Mouse (Mus musculus) testis, adult 10 weeks (tissue): Measurements from ENCODE around the gene Pgbd1. TPM values are rescaled to one million over a fixed set of nuclear protein-coding genes. Genes with fewer than 3 reads are reported as not detected.

Experiments used
- polyA plus RNA-seq: library from polyadenylated mRNA; stranded (reverse); fragments of 350-450 nt; fragmentation: Illumina TruSeq; extraction: RNeasy Lipid Tissue Mini Kit (QIAGEN cat#74804); gene quantifications from one replicate; pipeline ENCODE4 v1.2.3, GENCODE M21; 2014; ENCODE audit warnings: low read depth, low replicate concordance

The Pgbd1 gene
- polyA plus RNA-seq: 13.0 TPM

GRCm38 (mm10) chr13:21440503-21441206, at the start of gene Pgbd1:
Gene Pgbd1 (minus strand): TSS chr13:21441058.

GRCm38 (mm10) chr13:21478759-21479670, 38.2 kb upstream of the Pgbd1 start, which contains the start of the genes Zkscan4 and Gm10065:
Gene Zkscan4 (plus strand): TSS chr13:21478907.
Gene Gm10065 (minus strand): TSS chr13:21479441.

GRCm38 (mm10) chr13:21468061-21469019, 27.5 kb upstream of the Pgbd1 start, which contains the start of gene Nkapl:
Gene Nkapl (minus strand): TSS chr13:21468509.

GRCm38 (mm10) chr13:21453449-21453848, 12.6 kb upstream of the Pgbd1 start, which contains the start of gene Zscan26:
Gene Zscan26 (minus strand): TSS chr13:21453730.

GRCm38 (mm10) chr13:21402287-21402846, 38.5 kb downstream of the Pgbd1 start, which contains the start of gene Zkscan3:
Gene Zkscan3 (minus strand): TSS chr13:21402755.

Other genes starting within 250 kb of the Pgbd1 start
- not detected for gene Gpx5, start 148.3 kb downstream of the Pgbd1 start, polyA plus RNA-seq
- 42.6 TPM for gene Gpx6, start 128.9 kb downstream of the Pgbd1 start, polyA plus RNA-seq
- not detected for gene Olfr1367, start 94.1 kb downstream of the Pgbd1 start, polyA plus RNA-seq
- gene Zscan12, start 78.2 kb downstream of the Pgbd1 start, polyA plus RNA-seq: 87.2 TPM
- 29.9 TPM for gene Zkscan3, start 38.3 kb downstream of the Pgbd1 start, polyA plus RNA-seq
- 21.1 TPM for gene Zscan26, start 12.7 kb upstream of the Pgbd1 start, polyA plus RNA-seq
- 189 TPM for gene Nkapl, start 27.5 kb upstream of the Pgbd1 start, polyA plus RNA-seq
- gene Zkscan4, start 37.8 kb upstream of the Pgbd1 start, polyA plus RNA-seq: 0.67 TPM
- gene Gm10065, start 38.4 kb upstream of the Pgbd1 start, polyA plus RNA-seq: not detected
- gene AK157302, start 54.2 kb upstream of the Pgbd1 start, polyA plus RNA-seq: 10.2 TPM
- gene Gm11273, start 60.4 kb upstream of the Pgbd1 start, polyA plus RNA-seq: 0.88 TPM
- gene Zkscan8, start 90.1 kb upstream of the Pgbd1 start, polyA plus RNA-seq: 9.0 TPM
- gene Olfr1366, start 101.8 kb upstream of the Pgbd1 start, polyA plus RNA-seq: not detected
- not detected for gene Olfr1535, start 118.8 kb upstream of the Pgbd1 start, polyA plus RNA-seq
- gene Olfr1364, start 140.7 kb upstream of the Pgbd1 start, polyA plus RNA-seq: not detected
- not detected for gene Olfr1362, start 173.0 kb upstream of the Pgbd1 start, polyA plus RNA-seq
- not detected for gene Olfr11, start 201.5 kb upstream of the Pgbd1 start, polyA plus RNA-seq
- gene Olfr1361, start 222.3 kb upstream of the Pgbd1 start, polyA plus RNA-seq: not detected
- not detected for gene Olfr1360, start 236.3 kb upstream of the Pgbd1 start, polyA plus RNA-seq